Mouse (Mus musculus) kidney, adult 8-10 months (tissue): ENCODE measurements around the gene Trim38.

Experiments used
- DNase-seq, 2 experiments: peaks; one replicate each; pipeline ENCODE4 v3.0.0; 2022

Gene Trim38

DNA sequence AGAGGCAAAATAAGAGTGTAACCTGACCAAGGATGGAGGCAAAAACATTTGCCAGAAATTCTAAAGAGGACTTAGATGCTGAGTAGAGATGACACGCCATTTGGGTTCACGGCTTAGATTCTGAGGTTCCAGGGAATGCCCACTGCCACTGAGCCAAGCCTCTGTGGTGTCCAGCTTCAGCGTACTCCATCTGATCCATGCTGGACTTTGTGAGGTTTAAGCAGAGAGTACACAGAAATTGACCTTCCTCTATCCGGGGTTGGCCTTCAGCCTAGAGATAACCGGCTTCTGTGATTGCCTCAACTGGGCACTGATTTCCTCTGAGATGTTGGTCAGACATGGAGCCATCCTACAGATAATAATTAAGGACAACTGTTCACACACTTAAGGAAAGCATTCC, 66.9 kb downstream of the Trim38 start:
- DNase-seq, result peak; percentile 22 to 36

DNA sequence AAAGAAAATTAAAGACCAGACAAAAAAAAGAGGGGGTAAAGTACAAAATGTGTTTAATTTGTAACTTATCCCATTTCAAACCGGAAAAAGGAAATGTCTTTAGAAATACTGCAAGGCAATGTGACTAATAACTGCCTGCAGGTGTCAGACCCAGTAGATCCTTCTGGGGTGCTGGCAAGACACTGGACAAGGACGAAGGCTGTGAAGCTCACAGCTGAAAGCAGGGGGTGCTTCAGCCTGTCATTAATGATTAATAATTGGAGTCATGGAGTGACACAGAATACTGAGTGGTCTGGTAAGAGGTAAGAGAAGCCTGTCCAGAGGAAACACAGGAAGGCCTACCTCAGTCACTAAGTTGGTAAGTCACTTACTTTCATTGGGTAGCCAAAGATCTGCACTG, 69.6 kb downstream of the Trim38 start, which contains the start of gene Slc17a3:
Slc17a3 (plus strand) TSS at position 127 of the 400 bp plus-strand sequence.
- peak; percentile 80 to 85 for DNase-seq
